Comparison of ENCODE assay signal across 17 mouse cellular contexts in genomic region chr4:149269026-149269425, GRCm38 (mm10).
"Had no signal": no experiment of that assay in that cellular context is flagged by ENCODE, and none has a peak within 500 bp of the region (broad histone marks: within the 10 kb centered on the region; RNA-seq: fewer than 3 reads in every experiment).

No protein-coding gene starts in this region.

- H3K9ac ChIP-seq: lung, embryonic 15.5 days; midbrain, embryonic 13.5 days; midbrain, embryonic 15.5 days; neural tube, embryonic 12.5 days; stomach, embryonic 15.5 days had no signal

- H3K27ac ChIP-seq: lung, embryonic 15.5 days; macrophage; midbrain, embryonic 13.5 days; midbrain, embryonic 15.5 days; neural tube, embryonic 12.5 days; stomach, embryonic 15.5 days; stomach, postnatal 0 days had no signal

- H3K4me1 ChIP-seq: lung, embryonic 15.5 days; megakaryocyte, embryonic 14.5 days; midbrain, embryonic 13.5 days; midbrain, embryonic 15.5 days; neural tube, embryonic 12.5 days; stomach, embryonic 15.5 days had no signal

- H3K9me3 ChIP-seq: lung, embryonic 15.5 days; megakaryocyte, embryonic 14.5 days; midbrain, embryonic 13.5 days; midbrain, embryonic 15.5 days; neural tube, embryonic 12.5 days; stomach, embryonic 15.5 days had no signal

- ATAC-seq: lung, postnatal 0 days; midbrain, embryonic 13.5 days; midbrain, embryonic 15.5 days had no signal

- H3K4me3 ChIP-seq: lung, embryonic 15.5 days; megakaryocyte, embryonic 14.5 days; midbrain, embryonic 13.5 days; midbrain, embryonic 15.5 days; neural tube, embryonic 12.5 days; stomach, embryonic 15.5 days had no signal

- H3K27me3 ChIP-seq: lung, embryonic 15.5 days; midbrain, embryonic 13.5 days; midbrain, embryonic 15.5 days; neural tube, embryonic 12.5 days; stomach, embryonic 15.5 days had no signal

- DNase-seq: lung, adult 2 months; lung, postnatal 14 days; lung, postnatal 36 days; right cerebral cortex, postnatal 14 days; thymus, adult 2 months; thymus, postnatal 25 days; thymus, postnatal 4 days had no signal

- H3K4me2 ChIP-seq: lung, embryonic 15.5 days; midbrain, embryonic 11.5 days; midbrain, embryonic 13.5 days; midbrain, embryonic 15.5 days; neural tube, embryonic 12.5 days; stomach, embryonic 15.5 days had no signal
